Mouse (Mus musculus) adrenal gland, postnatal 10 days (tissue): ENCODE data around the gene Pnpt1. TPM values are rescaled to one million over a fixed set of nuclear protein-coding genes. Genes with fewer than 3 reads are reported as not detected.

Source experiments
- DNase-seq: peaks from one replicate; pipeline ENCODE4 v3.0.0; 2021; ENCODE audit warnings: mixed read lengths
- long read RNA-seq, 2 experiments: library from polyadenylated mRNA; stranded (forward); transcript quantifications; one replicate each; pipeline ENCODE4 v2.0.0; 2021
- total RNA-seq, 2 experiments: library from RNA; stranded (reverse); gene quantifications; 2 replicates each; pipeline ENCODE4 v1.2.3; 2021

The Pnpt1 gene
- total RNA-seq = 10 to 100 TPM; 43.3 to 51.5 TPM
- long read RNA-seq, experiment 1, transcript Pnpt1-201 (28 exons, 2,707 nt) = major isoform, 65 of 89 reads
- long read RNA-seq, experiment 1, partial matches to known transcripts = 4 of 89 reads
- long read RNA-seq, experiment 1, other reads (novel, unspliced or antisense) = 20 of 89 reads
- long read RNA-seq, experiment 2, transcript Pnpt1-201 (28 exons, 2,707 nt) = major isoform, 43 of 63 reads
- long read RNA-seq, experiment 2, partial matches to known transcripts = 5 of 63 reads
- long read RNA-seq, experiment 2, other reads (novel, unspliced or antisense) = 14 of 63 reads

DNA sequence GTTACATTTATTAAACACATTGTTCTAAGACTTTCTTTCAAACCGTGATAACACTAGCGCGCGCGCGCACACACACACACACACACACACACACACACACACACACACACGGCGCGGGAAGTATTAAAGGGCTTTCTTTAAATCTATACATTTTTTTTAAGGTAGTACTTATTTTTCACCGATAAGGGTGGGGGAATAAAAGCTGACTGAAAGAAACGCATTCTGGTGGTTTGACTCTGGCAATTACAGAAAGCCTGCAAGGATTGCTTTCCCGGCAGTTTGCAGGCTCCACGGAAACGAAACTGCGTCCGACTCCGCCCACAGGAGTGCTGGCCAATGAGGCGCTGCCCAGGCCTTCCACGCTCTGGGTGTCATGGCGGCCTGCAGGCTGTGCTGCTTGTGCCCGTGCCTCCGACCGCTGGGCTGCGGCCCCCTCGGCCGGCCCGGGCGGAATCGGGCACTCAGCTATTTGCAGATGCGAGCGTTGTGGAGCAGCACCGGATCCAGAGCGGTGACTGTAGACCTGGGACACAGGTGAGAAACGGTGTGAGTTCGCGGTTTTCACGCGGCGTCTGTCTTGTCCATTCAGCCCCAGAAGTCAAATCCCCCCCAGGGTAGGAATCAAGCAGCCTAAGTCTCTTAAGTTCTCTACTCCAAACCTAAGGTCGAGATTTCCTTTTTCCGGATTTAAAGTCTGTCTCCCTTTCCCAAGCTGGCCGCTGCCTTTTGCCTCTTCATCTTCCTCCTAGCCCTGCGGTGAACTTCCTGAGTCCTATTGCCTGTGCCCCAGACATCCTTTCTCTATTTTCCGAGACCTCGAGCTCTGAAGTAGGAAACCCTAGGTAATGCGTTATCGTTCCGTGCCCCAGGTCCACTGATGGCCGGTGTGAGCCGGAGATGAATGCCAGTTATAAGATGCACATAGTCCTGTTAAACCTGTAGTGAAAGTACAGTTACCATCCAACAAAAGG is at the start of gene Pnpt1:
Gene Pnpt1, plus strand, starts transcription at position 360 of the 971 bp plus-strand sequence.
- peak; percentile 95 for DNase-seq

DNA sequence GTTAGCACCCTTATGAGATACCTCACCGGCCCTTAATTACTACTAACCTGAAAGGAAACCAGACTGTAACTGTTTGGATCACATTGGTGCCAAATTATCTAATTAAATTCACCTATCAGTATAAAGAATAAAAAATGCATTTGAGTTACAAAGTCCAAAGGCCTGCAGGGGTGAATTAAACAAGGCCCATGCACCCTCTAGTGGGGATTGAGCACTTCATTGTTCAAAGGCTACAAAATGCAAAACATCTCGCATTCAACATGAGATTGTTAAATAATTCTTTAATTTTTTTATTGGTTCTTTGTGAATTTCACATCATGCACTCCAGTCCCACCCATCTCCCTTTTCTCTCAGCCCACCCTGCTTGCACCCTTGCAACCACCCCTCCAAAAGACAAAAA is 38.1 kb upstream of the Pnpt1 start:
- no peak for DNase-seq

DNA sequence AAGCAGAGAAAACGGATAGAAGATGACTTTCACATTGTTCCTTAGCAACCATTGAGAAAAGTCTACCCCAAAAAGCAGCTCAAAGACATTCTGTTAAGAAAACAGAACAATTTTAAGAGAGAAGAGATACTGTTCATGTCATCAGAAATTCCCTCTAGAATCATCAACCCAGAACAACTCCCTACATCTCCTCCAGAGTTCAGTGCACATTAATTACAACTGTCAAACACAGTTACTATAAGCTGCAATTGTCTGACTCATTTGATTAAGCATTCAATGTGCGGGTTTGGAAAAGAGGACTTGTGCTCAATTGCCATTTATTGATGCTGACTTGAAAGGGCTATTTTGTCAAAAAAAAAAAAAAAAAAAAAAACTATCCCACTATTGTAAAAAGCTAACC is 31.6 kb upstream of the Pnpt1 start:
- DNase-seq = no peak

DNA sequence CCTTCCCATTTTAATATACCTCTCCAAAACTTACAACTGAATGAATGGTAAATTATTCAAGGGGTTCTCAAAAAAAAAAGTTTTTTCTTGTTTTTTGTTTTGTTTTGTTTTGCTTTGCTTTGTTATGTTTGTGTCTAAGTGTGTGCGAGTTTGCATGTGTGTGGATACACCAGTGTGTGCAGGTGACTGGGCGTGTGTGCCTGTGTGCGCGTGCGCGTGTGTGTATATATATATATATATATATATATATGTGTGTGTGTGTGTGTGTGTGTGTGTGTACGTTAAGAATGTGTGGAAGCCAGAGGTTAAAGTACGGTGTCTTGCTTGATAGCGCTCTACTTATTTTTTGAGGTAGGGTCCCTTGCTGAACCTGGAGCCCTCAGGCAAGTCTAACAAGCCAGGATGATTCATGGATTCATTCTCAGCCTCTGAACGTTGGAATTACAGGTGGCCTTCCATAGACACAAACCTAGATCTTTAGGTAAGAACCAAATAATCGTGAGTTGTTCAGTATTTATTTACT is 621 bp upstream of the Pnpt1 start:
- no peak for DNase-seq

DNA sequence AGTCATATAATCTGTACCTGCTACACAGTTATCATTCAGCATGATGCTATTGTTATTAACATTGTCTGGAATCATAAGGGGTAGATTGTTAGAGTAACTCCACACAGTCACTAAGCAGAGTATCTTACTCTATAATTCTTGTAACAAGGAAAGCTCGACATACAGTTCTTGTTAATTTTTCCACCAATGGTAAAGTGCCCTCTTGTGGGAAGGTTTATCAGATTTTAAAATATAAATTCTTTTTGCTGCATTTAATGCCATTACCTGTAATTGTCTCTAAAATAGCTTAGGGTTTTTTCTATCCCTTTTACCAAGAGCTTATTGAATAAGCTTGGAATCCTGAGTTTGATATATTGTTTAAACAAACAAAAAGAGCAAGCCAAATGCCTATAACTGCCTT is 10.1 kb downstream of the Pnpt1 start:
- no peak for DNase-seq

DNA sequence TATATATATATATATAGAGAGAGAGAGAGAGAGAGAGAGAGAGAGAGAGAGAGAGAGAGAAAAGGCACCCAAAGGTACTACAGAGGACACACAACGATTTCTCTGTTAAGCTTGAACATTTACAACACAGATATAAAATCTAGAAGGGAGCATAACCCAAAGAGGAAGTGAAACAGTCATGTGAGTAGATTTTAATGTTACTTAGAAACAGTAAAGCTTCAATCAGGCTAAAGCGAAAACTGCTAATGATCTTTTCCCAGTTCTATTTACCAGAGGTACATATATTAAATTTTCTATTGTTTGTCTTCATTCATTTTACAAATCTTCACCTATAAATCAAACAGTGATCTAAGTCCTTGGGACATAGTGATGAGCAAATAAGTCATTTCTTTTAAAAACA is 18.4 kb downstream of the Pnpt1 start:
- no peak for DNase-seq

DNA sequence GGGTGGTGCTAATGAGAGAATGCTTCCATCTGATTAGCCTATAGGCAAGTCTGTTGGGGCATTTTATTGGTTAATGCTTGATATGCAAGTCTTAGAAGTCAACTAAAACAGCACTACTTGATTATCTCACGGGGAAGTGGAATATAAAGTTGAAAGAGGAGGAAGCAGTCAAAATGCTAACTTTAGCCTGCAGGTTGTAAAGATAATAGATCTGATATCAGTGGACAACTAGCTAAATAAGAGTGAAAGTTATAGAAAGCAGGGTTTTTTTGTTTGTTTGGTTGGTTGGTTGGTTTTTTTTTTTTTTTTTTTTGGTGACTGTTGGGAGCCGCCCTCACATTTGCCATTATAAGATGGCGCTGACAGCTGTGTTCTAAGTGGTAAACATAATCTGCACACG is 33.0 kb downstream of the Pnpt1 start:
- DNase-seq = no peak

DNA sequence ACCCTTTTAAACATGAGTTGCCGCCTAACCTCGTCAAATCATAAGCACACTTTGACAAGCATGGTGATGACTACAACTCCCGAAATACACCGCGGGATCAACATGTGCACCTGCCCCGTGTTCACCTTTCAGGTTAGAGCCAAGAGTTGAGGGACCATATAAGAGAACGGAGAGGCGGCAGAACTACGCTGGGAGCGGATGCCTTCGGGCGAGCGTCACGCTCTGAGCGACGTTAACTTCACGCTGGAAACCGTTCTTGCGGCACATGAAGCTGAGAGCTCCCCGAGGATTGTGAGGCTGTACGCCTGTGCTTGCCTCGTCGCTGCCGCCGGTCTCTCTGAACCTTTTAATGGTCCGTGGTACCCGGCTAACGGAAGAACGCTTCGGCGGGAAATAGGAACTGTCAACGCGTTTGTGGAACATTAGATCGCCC is 41.4 kb downstream of the Pnpt1 start:
- DNase-seq = peak; percentile 49

DNA sequence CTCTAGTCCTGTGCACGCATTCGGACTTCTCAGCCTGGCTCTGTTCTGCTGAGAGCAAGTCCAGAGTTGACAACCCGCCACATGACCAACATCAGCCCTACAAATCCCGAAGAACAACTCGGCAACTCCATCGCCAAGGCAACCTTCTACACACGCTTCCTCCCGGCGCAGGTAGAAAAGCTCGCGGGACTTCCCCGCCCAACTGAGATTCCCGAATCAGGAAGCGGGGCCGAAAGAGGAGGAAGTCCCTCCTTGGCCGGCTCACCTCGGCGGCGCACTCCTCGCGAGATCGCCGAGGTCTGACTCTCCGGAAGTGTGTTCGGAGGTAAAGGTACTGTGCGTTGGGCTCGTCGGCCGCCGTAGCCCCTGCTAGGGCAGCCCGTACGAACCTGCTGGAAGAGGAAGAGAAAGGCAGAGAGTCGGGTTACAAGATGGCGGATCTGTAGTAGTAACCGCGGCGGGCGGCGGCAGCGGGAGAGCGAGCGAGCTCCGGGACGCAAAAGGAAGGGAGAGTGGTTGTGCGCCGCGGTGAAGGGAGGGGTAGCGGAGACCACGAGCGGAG is 42.1 kb downstream of the Pnpt1 start, which contains the start of gene Ppp4r3b:
Gene Ppp4r3b, plus strand, starts transcription at position 328 of the 562 bp plus-strand sequence.
- DNase-seq = peak; percentile 98

DNA sequence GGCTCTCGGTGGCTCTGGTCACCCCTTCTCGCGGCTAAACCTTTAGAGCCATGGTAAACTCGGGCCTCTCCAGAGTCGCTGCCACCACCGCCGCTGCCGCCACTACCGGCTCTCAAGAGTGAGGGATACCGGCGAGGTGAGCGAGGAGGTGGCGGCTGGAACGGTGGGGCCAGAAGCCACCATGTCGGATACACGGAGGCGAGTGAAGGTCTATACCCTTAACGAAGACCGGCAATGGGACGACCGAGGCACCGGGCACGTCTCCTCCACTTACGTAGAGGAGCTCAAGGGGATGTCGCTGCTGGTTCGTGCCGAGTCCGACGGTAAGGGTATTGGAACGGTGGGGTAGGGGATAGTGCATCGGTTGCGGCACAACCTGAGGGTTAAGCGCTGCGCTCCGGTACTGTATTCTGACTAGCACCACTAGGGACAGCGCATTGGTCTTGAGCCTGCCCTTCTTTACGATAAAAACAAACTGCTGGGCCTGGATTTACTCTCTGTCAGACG is 42.6 kb downstream of the Pnpt1 start:
- DNase-seq = peak; percentile 70

DNA sequence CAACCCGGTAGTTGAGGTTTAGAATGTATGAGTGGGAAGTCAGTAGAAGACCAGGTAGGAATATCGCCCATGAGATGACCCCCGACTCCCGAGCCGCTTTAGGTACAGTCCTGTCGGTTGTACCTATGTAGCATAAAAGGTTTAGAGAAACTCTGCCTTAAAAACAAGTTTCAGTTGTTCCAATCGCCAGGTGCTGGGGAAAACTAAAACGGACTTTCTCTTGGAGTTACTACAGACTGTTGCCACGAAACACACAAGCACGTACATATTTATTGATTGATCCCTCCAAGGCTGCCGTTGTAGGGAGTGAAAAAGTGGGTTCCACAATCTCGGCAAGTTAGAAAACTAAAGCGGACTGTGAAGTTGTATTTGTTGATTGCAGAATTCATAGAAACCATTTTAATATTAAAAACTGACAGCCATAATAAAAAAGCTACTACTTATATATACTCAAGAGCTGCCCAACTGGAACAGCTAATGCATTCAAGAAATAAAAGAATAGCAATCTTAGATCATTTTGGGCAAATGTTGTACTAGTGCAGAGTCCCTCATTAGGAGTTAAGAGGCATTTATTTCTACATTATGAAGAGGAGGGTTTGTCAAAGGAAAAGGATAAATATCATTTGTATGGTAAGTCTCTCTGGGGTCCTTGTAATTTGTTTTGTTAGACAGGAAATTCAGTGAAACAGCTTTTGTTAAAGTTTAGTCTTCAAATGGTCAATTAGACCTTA is 43.3 kb downstream of the Pnpt1 start:
- DNase-seq = no peak

DNA sequence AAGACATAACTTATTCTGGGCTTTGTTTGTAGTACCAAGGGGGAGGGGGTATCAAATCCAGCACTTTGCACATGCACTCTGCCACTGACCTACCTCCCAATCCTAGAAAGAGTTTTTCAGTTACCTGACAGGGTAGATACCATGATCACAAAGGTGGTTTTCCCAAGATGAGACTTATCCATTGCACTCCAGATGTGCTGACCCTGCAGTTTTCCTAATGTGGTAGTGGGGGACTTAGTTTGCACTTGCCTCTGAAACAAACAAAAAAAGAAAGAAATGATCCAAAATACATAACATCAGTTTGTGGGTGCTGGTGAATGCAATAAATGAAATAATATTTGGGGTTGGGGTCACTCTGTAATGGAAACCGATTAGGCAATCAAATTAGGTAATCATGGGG is 48.8 kb downstream of the Pnpt1 start:
- no peak for DNase-seq

DNA sequence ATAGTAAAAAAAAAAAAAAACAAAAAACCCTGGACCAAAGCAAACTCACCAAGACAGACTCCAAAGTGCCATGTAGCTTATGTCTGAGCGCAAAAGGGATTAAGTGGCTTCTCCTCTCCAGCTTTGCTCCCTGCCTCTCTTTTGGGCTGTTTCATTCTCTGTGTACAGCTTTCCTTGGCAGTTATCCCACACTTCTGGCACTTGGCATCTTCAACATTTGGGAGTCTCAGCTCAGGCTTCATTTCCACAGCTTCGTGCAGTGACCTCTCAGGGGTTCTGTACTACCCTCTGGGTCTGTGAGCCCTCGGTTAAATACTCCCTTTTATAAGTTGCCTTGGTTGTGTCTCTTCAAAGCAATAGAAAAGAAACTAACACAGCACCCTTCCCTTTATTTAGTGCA is 50.1 kb downstream of the Pnpt1 start:
- peak; percentile 56 for DNase-seq

DNA sequence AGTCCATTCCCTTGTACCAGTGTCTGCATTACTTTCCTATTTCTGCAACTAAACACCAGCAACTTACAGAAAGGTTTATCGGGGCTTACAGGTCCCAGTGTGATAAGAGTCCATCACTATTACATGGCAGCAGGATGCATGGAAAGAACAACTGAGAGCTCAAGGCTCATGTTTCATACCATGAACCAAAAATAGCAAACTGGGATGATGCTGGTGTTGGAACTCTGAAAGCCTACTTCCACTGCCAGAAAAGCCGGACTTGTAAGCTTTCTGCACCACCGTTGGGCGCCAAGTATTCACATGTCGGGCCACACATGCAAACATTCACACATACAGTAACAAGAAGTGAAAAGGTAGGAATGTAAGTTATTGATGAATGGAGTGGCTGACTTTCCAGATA is 51.2 kb downstream of the Pnpt1 start:
- DNase-seq = no peak

DNA sequence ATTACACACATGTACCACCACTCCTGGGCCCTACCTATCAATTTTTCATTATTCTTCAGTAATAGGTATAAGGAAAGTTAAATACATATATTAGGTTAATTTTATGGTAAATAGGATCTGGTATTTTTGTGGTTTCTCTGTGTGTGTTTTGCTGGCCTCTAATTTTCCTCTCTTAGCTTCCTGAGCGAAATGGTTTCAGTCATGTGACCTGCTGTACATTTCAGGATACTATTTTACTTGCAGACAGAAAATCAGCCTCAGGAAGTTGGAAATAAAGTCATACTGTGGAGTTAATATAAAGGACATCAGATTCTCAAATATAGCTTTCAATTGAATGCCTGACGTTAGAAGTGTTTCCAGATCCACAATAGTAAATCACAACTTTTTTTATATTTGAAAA is 58.4 kb downstream of the Pnpt1 start:
- DNase-seq = no peak

DNA sequence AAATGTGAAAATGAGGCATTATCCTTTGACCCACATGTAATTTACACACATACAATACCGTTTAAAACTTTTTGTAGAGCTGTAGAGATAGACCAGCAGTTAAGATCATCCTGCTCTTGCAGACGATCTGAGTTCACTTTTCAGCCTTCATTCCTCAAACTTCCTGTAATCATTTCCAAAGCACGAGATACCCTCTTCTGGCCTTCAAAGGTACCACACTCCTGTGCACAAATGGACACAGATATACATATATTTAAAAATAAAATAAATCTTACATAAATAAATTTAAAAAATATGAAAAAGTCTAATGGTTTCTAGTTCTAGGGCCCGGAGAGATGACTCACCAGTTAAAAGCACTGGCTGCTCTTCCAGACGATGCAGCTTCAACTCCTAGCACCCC is 73.1 kb downstream of the Pnpt1 start:
- no peak for DNase-seq

DNA sequence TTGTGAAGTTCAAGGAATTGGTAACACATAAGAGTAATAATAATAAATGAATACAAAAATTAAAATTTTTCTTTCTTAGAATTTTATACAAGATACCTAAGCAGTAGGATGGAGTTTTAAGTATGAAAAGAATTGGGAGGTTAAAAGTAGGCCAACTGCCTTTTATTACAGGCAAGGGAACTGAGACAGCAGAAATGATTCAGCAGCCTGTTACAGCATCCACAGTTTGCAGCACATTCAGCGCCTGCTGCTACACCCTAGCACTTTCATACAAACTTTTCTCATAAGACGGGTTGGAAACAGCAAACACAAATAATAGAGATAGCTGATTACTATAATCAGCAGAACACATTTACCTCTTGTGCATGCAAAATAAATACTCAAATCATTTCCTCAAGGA is 79.2 kb downstream of the Pnpt1 start:
- DNase-seq = no peak
